ENCODE assay signal across 8 mouse cellular contexts in the genomic region with DNA sequence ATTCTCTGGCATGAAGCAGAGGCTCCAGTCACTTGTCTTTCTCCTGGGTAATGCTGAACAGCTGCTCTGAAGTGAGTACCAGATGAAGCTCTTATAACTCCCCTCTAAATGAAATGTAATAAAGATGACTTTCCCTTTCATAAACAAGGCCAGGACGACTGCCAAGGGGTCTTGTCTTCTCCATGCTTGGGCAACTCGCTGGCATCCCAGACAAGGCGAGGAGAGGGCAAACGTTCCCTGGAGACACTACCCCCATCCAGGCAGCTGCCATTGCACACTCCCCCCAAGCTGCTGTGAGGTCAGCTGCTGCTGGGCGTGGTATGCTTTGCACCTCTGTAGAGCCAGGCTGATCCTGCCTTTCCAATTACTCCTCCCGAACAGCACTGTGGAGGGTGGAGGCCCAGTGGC.
DNase-seq lines count a peak whose midpoint lies in the region; ATAC-seq and TF ChIP-seq lines count a peak whose summit lies in the region.
"Had no signal": no experiment of that assay in that cellular context is flagged by ENCODE, and none has a peak within 500 bp of the region (broad histone marks: within the 10 kb centered on the region; RNA-seq: fewer than 3 reads in every experiment).

No protein-coding gene starts in this region.

- H3K4me1 ChIP-seq in lung, embryonic 14.5 days (ENCODE audit: insufficient read depth) = no peaks in the 10 kb centered on the region
- peaks cover 3% of the 10 kb centered on the region; the same call in 1 of the 2 replicates for H3K4me1 ChIP-seq in stomach, embryonic 14.5 days (ENCODE audit: control insufficient read depth, insufficient read depth, low read length)
- H3K4me1 ChIP-seq: liver, embryonic 15.5 days had no signal

- no peak overlapping the region for H3K9ac ChIP-seq in lung, embryonic 14.5 days
- H3K9ac ChIP-seq in stomach, embryonic 14.5 days (replicated peaks; ENCODE audit: low read depth, low read length) = no peak overlapping the region
- H3K9ac ChIP-seq: liver, embryonic 15.5 days had no signal

- H3K9me3 ChIP-seq in lung, embryonic 14.5 days (ENCODE audit: low read depth, low read length) = no peaks in the 10 kb centered on the region
- H3K9me3 ChIP-seq in stomach, embryonic 14.5 days (ENCODE audit: control insufficient read depth, low read depth, low read length) = no peaks in the 10 kb centered on the region
- H3K9me3 ChIP-seq: liver, embryonic 15.5 days had no signal

- peak; percentile 36 for DNase-seq in lung, embryonic 14.5 days
- DNase-seq in lung, postnatal 25 days (ENCODE audit: low spot score) = no peak
- DNase-seq in gastrocnemius, adult 2 months = peak; percentile 63
- peak; percentile 46 for DNase-seq in kidney, postnatal 10 days
- DNase-seq in cerebellum, adult 11-12 months = no peak
- no peak for DNase-seq in adrenal gland, postnatal 14 days

- no peak overlapping the region for H3K4me3 ChIP-seq in lung, embryonic 14.5 days (ENCODE audit: low read depth, low read length)
- H3K4me3 ChIP-seq in gastrocnemius, adult 2 months = no peak overlapping the region
- H3K4me3 ChIP-seq in stomach, embryonic 14.5 days (ENCODE audit: low read depth, low read length) = no peak overlapping the region
- H3K4me3 ChIP-seq: liver, embryonic 15.5 days had no signal

- no peaks in the 10 kb centered on the region for H3K27me3 ChIP-seq in lung, embryonic 14.5 days (ENCODE audit: insufficient read depth, low read length)
- no peaks in the 10 kb centered on the region for H3K27me3 ChIP-seq in stomach, embryonic 14.5 days (ENCODE audit: control insufficient read depth, insufficient read depth, low read length)
- H3K27me3 ChIP-seq: liver, embryonic 15.5 days had no signal

- intact Hi-C loops in gastrocnemius, adult 2 months (cut with DNase I) = no loop called here

- no peak overlapping the region for H3K4me2 ChIP-seq in lung, embryonic 14.5 days
- no peak overlapping the region for H3K4me2 ChIP-seq in stomach, embryonic 14.5 days (replicated peaks; ENCODE audit: low read depth, low read length)
- H3K4me2 ChIP-seq: liver, embryonic 15.5 days had no signal

- no peaks in the 10 kb centered on the region for H3K36me3 ChIP-seq in lung, embryonic 14.5 days (ENCODE audit: insufficient read depth)
- no peaks in the 10 kb centered on the region for H3K36me3 ChIP-seq in stomach, embryonic 14.5 days (ENCODE audit: control insufficient read depth, insufficient read depth, low read length)
- H3K36me3 ChIP-seq: liver, embryonic 15.5 days had no signal

- peak; percentile 62; the same call in 1 of the 2 replicates for ATAC-seq in lung, embryonic 14.5 days (ENCODE audit: insufficient read depth)
- ATAC-seq in stomach, embryonic 14.5 days (ENCODE audit: insufficient number of reproducible peaks, insufficient read depth, low FRiP score, low read depth) = peak; percentile 58; the same call in 1 of the 2 replicates

- H3K27ac ChIP-seq in lung, embryonic 14.5 days (ENCODE audit: low read depth) = no peak overlapping the region
- H3K27ac ChIP-seq in gastrocnemius, adult 2 months = no peak overlapping the region
- H3K27ac ChIP-seq in stomach, embryonic 14.5 days (ENCODE audit: low read length) = no peak overlapping the region; the same call in 1 of the 2 replicates
- H3K27ac ChIP-seq: liver, embryonic 15.5 days had no signal

- 44% methylated on average over 6 of the region's 6 CpGs for WGBS in lung, embryonic 14.5 days
- 32% methylated on average over 6 of the region's 6 CpGs for WGBS in stomach, embryonic 14.5 days

- TF ChIP-seq CTCF in lung, embryonic 14.5 days (IDR thresholded peaks at IDR 0.05; ENCODE audit: low read depth) = no peak
- no peak for TF ChIP-seq CTCF in gastrocnemius, adult 2 months (IDR thresholded peaks at IDR 0.05)

Comparison
In these comparisons a context has a peak if more than half of its experiments do, and no peak if none do; other contexts are left out.
1. DNase-seq: peak in lung, embryonic 14.5 days (single experiment), gastrocnemius, adult 2 months (single experiment) and kidney, postnatal 10 days (single experiment); none in lung, postnatal 25 days (single experiment), cerebellum, adult 11-12 months (single experiment) and adrenal gland, postnatal 14 days (single experiment).